Mouse (Mus musculus) gastrocnemius, adult 8-10 months (tissue): ENCODE measurements around the gene Miga2. TPM values are rescaled to one million over a fixed set of nuclear protein-coding genes. Genes with fewer than 3 reads are reported as not detected.
"Not testable (repeated sequence)": the region's sequence is repeated elsewhere in the genome, so short reads cannot be mapped to it uniquely, and the experiment has no call there.

Experiments used
- DNase-seq, 2 experiments: peaks; one replicate each; pipeline ENCODE4 v3.0.0; 2022; ENCODE audit warnings: low spot score in 2 of 2
- microRNA-seq: library from miRNA; unstranded; fragments of <30 nt; microRNA quantifications from one replicate; pipeline ENCODE4 v1.2.0, GENCODE M21; 2022
- total RNA-seq, 4 experiments: library from RNA; stranded (reverse); gene quantifications; 2 replicates each; pipeline ENCODE4 v1.2.4; 2022

Miga2 gene
- total RNA-seq, 4 experiments from 2014 or later, result 13.2 to 29.8 (median 17.4) TPM

GRCm38 (mm10) chr2:30417154-30417553 lies 53.1 kb downstream of the Miga2 start:
- not testable (repeated sequence) for DNase-seq

- no peak for DNase-seq
Measured at GRCm38 (mm10) chr2:30417595-30418165, 53.6 kb downstream of the Miga2 start.

- DNase-seq, result no peak
Measured at GRCm38 (mm10) chr2:30418259-30418658, 54.2 kb downstream of the Miga2 start.

- no peak for DNase-seq
Measured at GRCm38 (mm10) chr2:30419112-30419511, 55.1 kb downstream of the Miga2 start.

- DNase-seq, result no peak
Measured at GRCm38 (mm10) chr2:30421432-30421831, 57.4 kb downstream of the Miga2 start.

- DNase-seq, result peak; percentile 67 to 80
Measured at GRCm38 (mm10) chr2:30429156-30429555, 65.1 kb downstream of the Miga2 start.

Small RNA genes lying within 50 kb of the gene (microRNA-seq; reads per million reads assigned to microRNA genes)
- not detected for gene Gm47292

Other genes with a start within 250 kb of the Miga2 start
- 10 to 100 TPM; 23.5 to 24.8 (median 24.3) TPM for gene Zer1, start 239.6 kb upstream of the Miga2 start, total RNA-seq
- 10 to 100 TPM; 11.1 to 13.9 (median 11.2) TPM for gene Tbc1d13, start 230.5 kb upstream of the Miga2 start, total RNA-seq
- 10 to 100 TPM; 50.3 to 59.4 (median 56.9) TPM for gene Endog, start 192.7 kb upstream of the Miga2 start, total RNA-seq
- 1 to 10 TPM; 3.4 to 5.1 (median 4.3) TPM for gene Spout1, start 185.8 kb upstream of the Miga2 start, total RNA-seq
- 10 to 100 TPM; 23.0 to 28.7 (median 26.8) TPM for gene Kyat1, start 158.4 kb upstream of the Miga2 start, total RNA-seq
- 10 to 100 TPM; 13.2 to 20.1 (median 15.3) TPM for gene Lrrc8a, start 126.5 kb upstream of the Miga2 start, total RNA-seq
- under 1 TPM in 3 of 4 experiments, not detected in 1; 0.22 to 0.78 (median 0.40) TPM for gene Gm28035, start 123.7 kb upstream of the Miga2 start, total RNA-seq
- gene Phyhd1, start 98.0 kb upstream of the Miga2 start, total RNA-seq, result 10 to 100 TPM in 2 of 4 experiments, 1 to 10 TPM in 2; 7.7 to 14.2 (median 11.0) TPM
- gene Gm28038, start 83.2 kb upstream of the Miga2 start, total RNA-seq, result not detected
- gene Dolk, start 77.9 kb upstream of the Miga2 start, total RNA-seq, result 10 to 100 TPM; 20.5 to 26.2 (median 24.6) TPM
- 1 to 10 TPM; 6.0 to 8.8 (median 7.2) TPM for gene Nup188, start 77.8 kb upstream of the Miga2 start, total RNA-seq
- 10 to 100 TPM; 15.3 to 18.5 (median 16.8) TPM for gene Sh3glb2, start 4.9 kb upstream of the Miga2 start, total RNA-seq
- gene Dolpp1, start 28.0 kb downstream of the Miga2 start, total RNA-seq, result 1 to 10 TPM; 3.9 to 4.5 (median 4.1) TPM
- 100 to 1,000 TPM; 355 to 420 (median 382) TPM for gene Crat, start 51.6 kb downstream of the Miga2 start, total RNA-seq
- gene Ptpa, start 51.8 kb downstream of the Miga2 start, total RNA-seq, result 10 to 100 TPM; 55.6 to 70.0 (median 63.9) TPM
- gene Ier5l, start 110.0 kb downstream of the Miga2 start, total RNA-seq, result 1 to 10 TPM in 3 of 4 experiments, under 1 TPM in 1; 0.96 to 1.7 (median 1.4) TPM
- 1 to 10 TPM in 2 of 4 experiments, under 1 TPM in 2; 0.41 to 1.7 (median 0.77) TPM for gene Cstad, start 230.8 kb downstream of the Miga2 start, total RNA-seq